Mouse (Mus musculus) liver, embryonic 15.5 days (tissue): ENCODE results near the gene A630001G21Rik. TPM values are rescaled to one million over a fixed set of nuclear protein-coding genes. Genes with fewer than 3 reads are reported as not detected.

Experiments used
- ATAC-seq: fragments of 200-750 bp; cut with Nextera tagmentation; 2 replicates; pipeline ENCODE4 v1.8.0; 2017; ENCODE audit warnings: moderate number of reproducible peaks, mild to moderate bottlenecking, moderate library complexity; ENCODE audit not compliant: insufficient read depth
- H3K27ac ChIP-seq: fragments of 300-500 bp; sonication (generic); replicated peaks from 2 replicates; pipeline ENCODE4 v1.5.1; 2015; ENCODE audit warnings: mild to moderate bottlenecking, inconsistent platforms
- H3K27me3 ChIP-seq: fragments of 300-500 bp; sonication (generic); 2 replicates; pipeline ENCODE4 v1.6.1; 2015; ENCODE audit warnings: mild to moderate bottlenecking, inconsistent platforms
- H3K36me3 ChIP-seq: fragments of 300-500 bp; sonication (generic); replicated peaks from 2 replicates; pipeline ENCODE4 v1.6.1; 2015; ENCODE audit warnings: moderate library complexity, mild to moderate bottlenecking, inconsistent platforms
- H3K4me1 ChIP-seq: fragments of 300-500 bp; sonication (generic); replicated peaks from 2 replicates; pipeline ENCODE4 v1.6.1; 2015; ENCODE audit warnings: inconsistent platforms
- H3K4me2 ChIP-seq: fragments of 300-500 bp; sonication (generic); 2 replicates; pipeline ENCODE4 v1.6.1; 2015; ENCODE audit warnings: moderate library complexity, mild to moderate bottlenecking, inconsistent platforms
- H3K4me3 ChIP-seq: fragments of 300-500 bp; sonication (generic); replicated peaks from 2 replicates; pipeline ENCODE4 v1.5.1; 2015; ENCODE audit warnings: mild to moderate bottlenecking, inconsistent platforms
- H3K9ac ChIP-seq: fragments of 300-500 bp; sonication (generic); 2 replicates; pipeline ENCODE4 v1.6.1; 2015; ENCODE audit warnings: moderate library complexity, mild to moderate bottlenecking, inconsistent platforms
- H3K9me3 ChIP-seq: fragments of 300-500 bp; sonication (generic); replicated peaks from 2 replicates; pipeline ENCODE4 v1.6.1; 2016; ENCODE audit warnings: inconsistent platforms
- WGBS: fragments of 180-500 bp; shearing (Covaris S2); methylation state at CpG from one replicate; pipeline ENCODE4 v1.1.7; 2015; ENCODE audit warnings: mixed read lengths; ENCODE audit not compliant: insufficient replicate concordance; 5-methylcytosine and 5-hydroxymethylcytosine counted together
- microRNA-seq: library from miRNA; unstranded; fragments of <30 nt; microRNA quantifications from one replicate; pipeline ENCODE4, GENCODE M21; 2016
- polyA plus RNA-seq: library from polyadenylated mRNA; unstranded; fragments of >200 nt; fragmentation: Nextera tagmentation; extraction: Ambion mirVana; gene quantifications from 2 replicates; pipeline ENCODE4 v1.2.1, GENCODE M21; 2015

A630001G21Rik gene
- polyA plus RNA-seq, 1 experiment from 2014 or later: 2.8 TPM

DNA sequence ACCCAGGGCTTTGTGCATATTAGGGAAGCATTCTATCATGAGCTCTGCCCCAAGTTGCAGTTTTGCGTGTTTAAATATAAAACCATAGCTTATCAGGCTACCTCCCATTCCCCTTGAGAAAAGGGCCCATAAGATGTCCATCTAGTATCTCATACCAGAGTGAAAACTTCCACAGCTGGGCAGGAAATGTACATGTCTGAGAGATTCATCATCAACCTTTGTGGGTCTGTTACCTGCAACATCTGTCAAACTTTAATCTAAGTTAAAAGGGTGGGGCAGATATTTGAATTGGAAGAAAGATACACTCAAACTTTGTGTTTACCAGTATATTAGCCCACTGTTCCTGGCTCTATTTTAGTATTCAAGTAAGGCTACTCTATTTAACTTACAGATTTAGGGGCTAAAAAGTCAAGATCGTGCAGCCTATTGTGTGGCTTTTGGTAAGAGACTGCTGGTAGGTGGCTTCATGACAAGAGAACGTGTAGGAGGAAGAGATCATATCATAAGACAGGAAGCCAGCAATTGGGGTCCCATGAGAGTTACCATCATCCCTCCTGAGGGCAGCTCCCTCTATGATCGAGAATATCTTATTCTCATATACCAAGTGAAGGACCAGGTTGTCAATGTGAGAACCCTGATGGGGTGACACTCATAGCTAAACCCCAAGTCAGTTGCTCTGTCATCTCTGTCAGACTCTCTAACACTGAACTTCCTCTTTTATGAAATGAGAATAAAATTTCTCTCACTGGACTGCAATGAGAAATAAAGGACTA is 80.5 kb downstream of the A630001G21Rik start:
- no peak overlapping the region for H3K27ac ChIP-seq
- no peak for ATAC-seq
- H3K27me3 ChIP-seq: no peaks in the 10 kb centered on the region
- no peaks in the 10 kb centered on the region for H3K9me3 ChIP-seq
- no peak overlapping the region for H3K9ac ChIP-seq
- WGBS: 22% methylated on average over 4 of the region's 4 CpGs
- H3K4me3 ChIP-seq: no peak overlapping the region
- no peak overlapping the region for H3K4me2 ChIP-seq
- 0 out of 2 replicates have a peak, but pooled peaks cover 2% of the 10 kb centered on the region for H3K36me3 ChIP-seq
- H3K4me1 ChIP-seq: peaks cover 6% of the 10 kb centered on the region

DNA sequence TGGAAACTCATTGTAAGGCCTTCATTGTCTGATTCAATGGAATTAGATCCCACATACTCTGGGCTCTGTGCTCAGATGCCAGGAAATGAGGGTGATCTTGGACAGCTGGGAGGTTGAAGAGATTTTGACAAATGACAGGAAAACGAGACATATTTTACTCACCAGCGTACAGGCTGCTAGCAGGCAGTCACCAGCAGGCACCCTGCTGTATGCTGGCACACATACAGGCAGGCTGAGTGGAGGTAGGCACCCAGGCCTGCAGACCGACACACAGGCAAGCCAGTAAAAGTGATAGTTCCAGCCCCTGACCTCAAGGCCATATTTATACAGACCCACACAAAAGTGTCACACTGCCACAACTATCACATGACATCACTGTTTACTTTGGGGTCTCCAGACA is 82.8 kb downstream of the A630001G21Rik start:
- 74% methylated on average over 3 of the region's 3 CpGs for WGBS
- H3K9me3 ChIP-seq: no peaks in the 10 kb centered on the region
- H3K36me3 ChIP-seq: 0 out of 2 replicates have a peak, but pooled peaks cover 2% of the 10 kb centered on the region
- H3K9ac ChIP-seq: no peak overlapping the region
- no peak for ATAC-seq
- peaks cover 7% of the 10 kb centered on the region for H3K4me1 ChIP-seq
- H3K4me2 ChIP-seq: no peak overlapping the region
- H3K27ac ChIP-seq: no peak overlapping the region
- no peak overlapping the region for H3K4me3 ChIP-seq
- H3K27me3 ChIP-seq: no peaks in the 10 kb centered on the region

DNA sequence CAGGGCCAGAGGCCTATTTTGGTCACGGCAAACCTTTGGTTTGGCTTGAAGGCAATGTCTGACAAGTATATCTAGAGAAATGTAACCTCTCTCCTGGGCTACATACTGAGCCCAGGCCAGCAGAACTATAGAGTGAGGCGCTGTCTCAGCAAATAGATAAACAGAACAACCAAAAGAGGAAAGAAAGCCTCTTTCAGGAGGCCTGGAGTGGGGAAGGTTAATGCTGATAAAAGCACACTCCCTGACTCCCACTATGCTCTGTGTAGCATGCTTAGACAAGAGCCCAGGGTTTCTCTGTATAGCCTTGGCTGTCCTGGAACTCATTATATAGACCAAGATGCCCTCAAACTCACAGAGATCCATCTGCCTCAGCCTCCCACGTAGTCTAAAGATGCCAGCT is 85.2 kb downstream of the A630001G21Rik start:
- Histone ChIP-seq H3K4me1 (peaks cover 7% of the 10 kb centered on the region), H3K4me3 (no peak overlapping the region), H3K36me3 (0 out of 2 replicates have a peak, but pooled peaks cover 2% of the 10 kb centered on the region), H3K9me3 (no peaks in the 10 kb centered on the region), H3K4me2 (no peak overlapping the region), H3K27ac (no peak overlapping the region), H3K9ac (no peak overlapping the region), H3K27me3 (no peaks in the 10 kb centered on the region)
- 20% methylated on average over 3 of the region's 3 CpGs for WGBS
- ATAC-seq: peak; percentile 70

DNA sequence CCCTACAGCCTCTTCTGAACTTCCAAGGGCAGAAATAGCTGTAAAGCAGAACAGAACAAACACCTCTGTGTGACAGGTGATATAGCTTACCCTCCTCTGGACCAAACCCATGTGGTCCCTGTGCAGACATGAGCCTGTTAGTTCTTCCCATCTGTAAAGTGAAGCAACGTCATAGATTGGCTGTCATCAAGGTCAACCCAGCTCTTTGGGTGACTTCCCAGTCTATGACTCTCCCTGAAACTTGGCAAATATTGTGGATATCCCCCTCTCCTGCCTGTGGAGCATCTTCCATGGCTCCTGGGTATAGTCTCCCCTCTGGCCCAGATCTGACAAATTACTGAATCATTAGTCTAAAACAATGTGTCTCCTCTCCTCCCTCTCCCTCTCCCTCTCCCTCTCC is 86.2 kb downstream of the A630001G21Rik start:
- H3K4me2 ChIP-seq: no peak overlapping the region
- peaks cover 11% of the 10 kb centered on the region for H3K4me1 ChIP-seq
- no peak overlapping the region for H3K9ac ChIP-seq
- ATAC-seq: no peak
- H3K36me3 ChIP-seq: 0 out of 2 replicates have a peak, but pooled peaks cover 2% of the 10 kb centered on the region
- 59% methylated on average over 1 of the region's 1 CpGs for WGBS
- H3K27ac ChIP-seq: no peak overlapping the region
- no peaks in the 10 kb centered on the region for H3K27me3 ChIP-seq
- no peaks in the 10 kb centered on the region for H3K9me3 ChIP-seq
- no peak overlapping the region for H3K4me3 ChIP-seq

DNA sequence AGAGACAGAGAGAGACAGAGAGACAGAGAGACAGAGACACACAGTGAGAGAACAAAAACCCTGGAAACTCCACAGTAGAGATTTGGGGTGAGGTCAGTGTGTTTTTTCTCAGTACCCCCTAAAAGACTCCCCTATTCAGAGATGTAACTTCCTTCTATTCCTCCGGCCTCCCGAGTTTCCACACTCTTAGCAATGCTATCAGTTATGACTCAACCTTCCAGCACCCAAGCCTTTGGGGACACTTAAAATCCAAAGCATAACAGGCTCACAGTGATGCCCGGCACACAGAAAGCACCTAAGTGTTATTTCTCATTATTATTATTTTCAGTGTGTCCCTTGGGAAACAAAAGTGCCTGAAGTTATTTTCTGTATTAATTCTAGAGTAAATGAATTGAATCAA is 87.9 kb downstream of the A630001G21Rik start:
- Histone ChIP-seq H3K9me3 (no peaks in the 10 kb centered on the region), H3K4me3 (no peak overlapping the region), H3K27me3 (no peaks in the 10 kb centered on the region), H3K9ac (no peak overlapping the region), H3K36me3 (0 out of 2 replicates have a peak, but pooled peaks cover 2% of the 10 kb centered on the region), H3K4me2 (no peak overlapping the region), H3K27ac (no peak overlapping the region), H3K4me1 (peaks cover 13% of the 10 kb centered on the region)
- 47% methylated on average over 3 of the region's 3 CpGs for WGBS
- ATAC-seq: no peak

DNA sequence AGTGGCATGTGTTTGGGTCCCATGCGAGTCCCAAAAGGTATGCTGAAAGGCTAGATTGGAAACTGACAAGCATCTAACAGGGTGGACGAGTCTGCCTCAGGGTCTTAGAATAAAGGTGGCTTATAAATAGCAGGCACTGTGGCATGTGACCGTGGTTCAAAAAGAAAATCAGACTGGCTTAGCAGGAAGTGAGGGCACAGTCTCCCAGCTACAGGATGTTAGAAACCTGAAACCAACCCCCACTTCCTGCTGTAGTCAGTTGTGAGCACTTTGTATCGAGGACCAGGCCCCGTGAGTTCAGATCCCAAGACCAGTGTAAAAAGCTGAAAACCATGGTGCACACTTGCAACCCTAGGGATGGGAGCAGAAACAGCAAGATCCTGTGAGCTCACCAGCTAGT is 91.1 kb downstream of the A630001G21Rik start:
- Histone ChIP-seq H3K9me3 (no peaks in the 10 kb centered on the region), H3K27me3 (no peaks in the 10 kb centered on the region), H3K4me3 (no peak overlapping the region), H3K27ac (no peak overlapping the region), H3K36me3 (no peaks in the 10 kb centered on the region), H3K4me1 (0 out of 2 replicates have a peak, but pooled peaks cover 5% of the 10 kb centered on the region), H3K4me2 (no peak overlapping the region), H3K9ac (no peak overlapping the region)
- ATAC-seq: no peak
- 26% methylated on average over 5 of the region's 5 CpGs for WGBS

DNA sequence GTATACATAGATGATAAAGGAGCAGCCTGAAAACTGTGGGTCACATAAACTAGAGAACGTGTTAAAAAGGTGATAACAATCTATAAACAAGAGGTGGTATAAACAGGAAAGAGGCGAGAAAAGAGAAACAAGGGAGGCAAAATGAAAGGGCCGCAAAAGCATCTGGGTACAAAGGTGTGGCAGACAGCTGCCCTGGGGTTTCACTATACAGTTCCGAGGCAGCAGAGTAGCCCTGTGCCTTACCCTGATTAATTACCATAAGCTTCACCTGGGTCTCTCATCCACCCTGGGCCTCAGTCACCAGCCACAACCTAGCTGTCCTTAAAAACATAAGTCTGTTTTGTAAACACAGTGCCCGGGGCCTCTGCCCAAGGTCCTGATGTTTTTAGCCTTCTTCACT is 91.8 kb downstream of the A630001G21Rik start:
- Histone ChIP-seq H3K4me1 (0 out of 2 replicates have a peak, but pooled peaks cover 5% of the 10 kb centered on the region), H3K9ac (no peak overlapping the region), H3K36me3 (no peaks in the 10 kb centered on the region), H3K9me3 (no peaks in the 10 kb centered on the region), H3K27ac (no peak overlapping the region), H3K27me3 (no peaks in the 10 kb centered on the region), H3K4me3 (no peak overlapping the region), H3K4me2 (no peak overlapping the region)
- WGBS: 57% methylated on average over 5 of the region's 5 CpGs
- ATAC-seq: no peak

DNA sequence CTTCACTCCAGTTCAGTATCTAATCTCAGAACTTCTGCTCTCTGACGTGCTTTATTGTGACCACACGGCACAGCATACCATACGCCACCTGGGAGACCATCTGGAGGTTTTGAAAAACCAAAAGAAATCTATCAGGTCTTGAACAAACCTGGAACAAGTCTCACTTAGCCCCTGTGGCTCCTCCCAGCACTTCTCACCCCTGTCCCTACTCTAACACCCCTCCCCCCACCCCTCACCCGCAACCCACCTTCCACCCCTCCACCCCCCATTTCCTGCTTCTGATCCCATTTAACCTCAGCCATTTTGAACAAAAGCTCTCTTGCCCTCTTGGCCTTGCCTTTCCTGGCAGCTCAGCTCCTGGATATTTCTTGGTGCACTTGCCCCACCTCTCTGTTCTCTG is 98.2 kb downstream of the A630001G21Rik start:
- Histone ChIP-seq H3K27me3 (no peaks in the 10 kb centered on the region), H3K9ac (no peak overlapping the region), H3K4me3 (no peak overlapping the region), H3K4me2 (no peak overlapping the region), H3K9me3 (no peaks in the 10 kb centered on the region), H3K36me3 (no peaks in the 10 kb centered on the region), H3K27ac (no peak overlapping the region), H3K4me1 (no peaks in the 10 kb centered on the region)
- no peak for ATAC-seq
- WGBS: 45% methylated on average over 4 of the region's 4 CpGs

Small RNAs within 50 kb of the gene (microRNA-seq; reads per million reads assigned to microRNA genes)
- gene Gm25472: not detected
- gene Mir8096: not detected

Other genes with a start within 250 kb of the A630001G21Rik start
- gene G530012D18Rik, start 203.0 kb downstream of the A630001G21Rik start, polyA plus RNA-seq: 0.66 TPM in 1 of 2 replicates, not detected in the other
- gene Sp110, start 179.8 kb downstream of the A630001G21Rik start, polyA plus RNA-seq: 5.2 and 5.7 TPM in 2 replicates
- gene Sp140, start 178.3 kb downstream of the A630001G21Rik start, polyA plus RNA-seq: 5.6 and 5.7 TPM in 2 replicates
- gene Sp100, start 128.7 kb downstream of the A630001G21Rik start, polyA plus RNA-seq: 5.7 and 6.6 TPM in 2 replicates
- 11.2 and 12.1 TPM in 2 replicates for gene Cab39, start 14.8 kb upstream of the A630001G21Rik start, polyA plus RNA-seq
- 48.9 and 59.6 TPM in 2 replicates for gene Itm2c, start 115.6 kb upstream of the A630001G21Rik start, polyA plus RNA-seq
- gene 4933407L21Rik, start 149.8 kb upstream of the A630001G21Rik start, polyA plus RNA-seq: not detected in 2 replicates
- 0.02 and 0.09 TPM in 2 replicates for gene Gpr55, start 182.4 kb upstream of the A630001G21Rik start, polyA plus RNA-seq
- 0.24 and 0.26 TPM in 2 replicates for gene Spata3, start 238.2 kb upstream of the A630001G21Rik start, polyA plus RNA-seq